Mouse (Mus musculus): Measurements from ENCODE around the gene Thbs2.

DNA sequence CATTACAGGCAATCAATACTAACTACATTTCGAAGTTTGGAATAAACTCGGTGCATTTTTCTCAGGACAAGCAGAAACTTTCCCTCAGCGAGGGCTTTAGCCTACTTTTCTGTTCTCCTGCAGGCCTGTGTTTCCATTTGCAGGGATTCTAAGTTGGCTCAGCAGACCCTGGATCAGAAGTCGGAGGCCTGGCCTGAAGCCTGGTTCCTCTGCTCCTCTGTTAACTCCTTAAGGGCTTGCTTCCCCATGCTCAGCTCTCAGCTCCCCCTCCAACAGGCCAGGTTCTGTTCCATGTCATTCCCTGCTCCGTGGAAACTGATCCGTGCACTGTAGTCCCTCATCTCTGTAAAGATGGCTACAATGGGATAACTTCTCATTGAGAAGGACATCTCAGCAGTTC, 2.1 kb downstream of the Thbs2 start:
- no peak for TF ChIP-seq GATA1 (IDR thresholded peaks at IDR 0.05; ENCODE audit: low read length)
- no peak for TF ChIP-seq TAL1 (IDR thresholded peaks at IDR 0.05; ENCODE audit: low read length)
